Mouse (Mus musculus) megakaryocyte progenitor cell, adult 5-6 weeks (primary cell): ENCODE measurements at regions not wholly inside any gene's neighbourhood (a gene's known extent, or its start where the extent isn't known, plus 50 kb on each side); places are given as distances from the start of the nearest gene placed in this dataset.

ENCODE experiments used
- ATAC-seq: replicated peaks from 2 replicates; pipeline ENCODE4 v1.8.0; 2016; ENCODE audit warnings: mild to moderate bottlenecking, moderate TSS enrichment, inconsistent platforms; ENCODE audit not compliant: poor library complexity

DNA sequence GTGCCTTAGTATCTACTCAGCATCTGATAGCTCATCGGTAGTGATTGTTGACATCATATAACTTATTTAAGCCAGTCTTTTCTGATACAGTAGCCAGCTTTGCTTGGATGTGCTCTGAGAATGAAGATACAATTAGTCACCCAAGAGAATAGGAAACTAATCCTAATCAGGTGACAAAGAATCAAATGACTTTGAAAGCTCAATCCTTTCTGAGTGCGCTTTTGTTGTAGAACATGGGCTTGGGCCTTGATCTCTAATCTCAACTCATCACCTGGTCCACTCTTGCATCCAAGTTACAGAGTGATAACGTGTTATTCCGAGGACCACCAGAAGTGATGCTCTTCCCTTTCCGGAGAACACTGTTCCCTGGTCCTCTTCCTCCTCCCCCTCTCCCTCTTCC lies 86.9 kb upstream of the Cpm start:
- no peak for ATAC-seq

DNA sequence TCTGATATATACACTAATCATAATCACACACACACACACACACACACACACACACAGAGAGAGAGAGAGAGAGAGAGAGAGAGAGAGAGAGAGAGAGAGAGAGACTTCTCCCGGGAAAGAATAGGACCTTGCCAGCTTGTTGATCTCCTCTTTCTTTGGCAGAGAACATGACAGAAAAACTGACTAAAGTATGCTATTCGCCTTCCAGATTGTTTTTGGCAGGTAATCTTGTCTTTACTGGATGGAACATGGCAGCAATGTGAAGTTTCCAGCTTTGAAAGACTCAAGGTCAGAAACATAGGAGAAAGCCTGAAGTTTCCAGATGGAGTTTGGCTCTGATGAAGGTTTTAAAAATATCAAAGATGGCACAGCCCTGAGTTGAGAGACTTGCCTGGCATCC lies 87.8 kb upstream of the Cpm start:
- no peak for ATAC-seq

DNA sequence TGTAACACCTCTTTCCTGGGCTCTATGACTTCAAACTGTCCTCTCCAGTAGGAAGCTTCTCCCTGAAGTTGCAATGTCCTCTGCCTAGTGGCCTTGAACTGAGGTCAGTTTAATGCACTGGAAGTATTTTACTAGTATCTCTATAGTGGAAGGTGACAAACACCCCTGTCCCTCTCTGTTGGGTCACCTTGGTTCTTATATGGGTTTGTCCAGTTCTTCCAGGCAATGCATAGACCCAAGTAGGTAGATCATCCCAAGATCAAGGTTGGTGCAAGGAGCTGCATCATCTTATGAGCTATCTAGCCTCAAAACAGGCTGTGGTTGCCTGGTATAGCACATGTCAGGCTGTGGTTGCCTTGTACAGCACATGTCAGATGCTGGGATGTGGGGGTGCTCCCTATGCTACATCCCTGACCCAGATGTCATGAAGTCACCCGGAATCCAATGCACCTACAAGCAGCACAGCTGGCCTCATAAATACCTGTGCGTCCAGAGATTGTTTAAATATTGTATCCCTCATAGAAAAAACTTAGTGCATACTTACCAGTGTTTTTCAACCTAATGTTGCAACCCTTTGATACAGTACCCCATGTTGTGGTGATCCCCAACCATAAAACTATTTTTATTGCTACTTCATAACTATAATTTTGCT lies 88.4 kb upstream of the Cpm start:
- no peak for ATAC-seq

DNA sequence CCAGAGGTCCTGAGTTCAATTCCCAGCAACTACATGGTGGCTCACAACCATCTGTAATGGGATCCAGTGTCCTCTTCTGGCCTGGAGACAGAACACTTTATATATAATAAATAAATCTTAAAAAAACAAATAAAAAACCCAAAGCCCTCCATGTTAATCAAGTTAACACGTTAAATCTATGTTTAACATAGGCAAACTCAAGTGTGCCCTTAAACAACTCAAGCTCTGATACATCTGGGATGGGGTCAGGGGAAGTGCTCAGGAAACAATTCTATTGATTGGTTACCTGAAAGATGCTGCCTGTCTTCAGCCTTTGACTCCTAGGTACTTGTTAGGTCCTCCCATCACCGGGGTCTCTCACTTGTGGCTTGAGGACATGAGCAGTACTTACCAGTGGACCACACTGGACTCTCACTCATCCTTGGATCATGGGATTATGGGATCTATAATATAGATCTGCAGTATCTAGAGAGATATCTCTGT lies 89.1 kb upstream of the Cpm start:
- no peak for ATAC-seq

DNA sequence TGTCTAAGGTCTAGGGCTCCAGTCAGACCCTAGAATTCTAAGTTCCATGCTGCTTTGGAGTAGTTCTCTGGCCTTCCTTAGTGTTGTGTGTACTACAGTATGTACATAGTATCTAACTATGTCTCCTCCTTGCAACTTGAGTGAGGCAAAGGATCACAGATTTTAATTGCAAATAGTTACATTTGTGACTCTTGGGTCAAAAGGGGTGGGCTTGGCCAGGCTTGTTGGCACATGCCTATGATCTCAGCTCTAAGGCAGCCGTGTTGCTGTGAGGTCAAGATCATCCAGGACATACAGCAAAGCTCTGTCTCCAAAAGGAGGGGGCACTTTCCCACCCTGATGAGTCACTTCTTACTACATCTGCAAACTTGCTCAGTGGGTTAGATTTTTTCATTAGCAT lies 89.8 kb upstream of the Cpm start:
- ATAC-seq, result no peak

DNA sequence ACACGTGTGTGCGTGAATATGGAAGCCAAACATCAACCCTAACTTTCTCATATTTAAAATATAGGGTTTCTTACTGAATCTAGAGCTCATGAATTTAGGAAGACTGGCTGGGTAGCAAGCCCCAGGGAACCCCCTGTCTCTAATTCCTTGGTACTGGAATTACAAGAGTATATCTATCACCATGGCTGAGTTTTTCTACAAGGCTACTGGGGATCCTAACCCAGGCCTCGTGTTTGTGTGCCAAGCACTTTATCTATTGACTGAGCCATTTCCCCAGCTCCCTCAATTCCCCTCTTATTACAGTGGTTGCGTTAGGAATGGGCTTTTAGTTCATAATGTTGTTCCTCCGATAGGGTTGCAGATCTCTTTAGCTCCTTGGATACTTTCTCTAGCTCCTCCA lies 90.6 kb upstream of the Cpm start:
- ATAC-seq, result no peak

DNA sequence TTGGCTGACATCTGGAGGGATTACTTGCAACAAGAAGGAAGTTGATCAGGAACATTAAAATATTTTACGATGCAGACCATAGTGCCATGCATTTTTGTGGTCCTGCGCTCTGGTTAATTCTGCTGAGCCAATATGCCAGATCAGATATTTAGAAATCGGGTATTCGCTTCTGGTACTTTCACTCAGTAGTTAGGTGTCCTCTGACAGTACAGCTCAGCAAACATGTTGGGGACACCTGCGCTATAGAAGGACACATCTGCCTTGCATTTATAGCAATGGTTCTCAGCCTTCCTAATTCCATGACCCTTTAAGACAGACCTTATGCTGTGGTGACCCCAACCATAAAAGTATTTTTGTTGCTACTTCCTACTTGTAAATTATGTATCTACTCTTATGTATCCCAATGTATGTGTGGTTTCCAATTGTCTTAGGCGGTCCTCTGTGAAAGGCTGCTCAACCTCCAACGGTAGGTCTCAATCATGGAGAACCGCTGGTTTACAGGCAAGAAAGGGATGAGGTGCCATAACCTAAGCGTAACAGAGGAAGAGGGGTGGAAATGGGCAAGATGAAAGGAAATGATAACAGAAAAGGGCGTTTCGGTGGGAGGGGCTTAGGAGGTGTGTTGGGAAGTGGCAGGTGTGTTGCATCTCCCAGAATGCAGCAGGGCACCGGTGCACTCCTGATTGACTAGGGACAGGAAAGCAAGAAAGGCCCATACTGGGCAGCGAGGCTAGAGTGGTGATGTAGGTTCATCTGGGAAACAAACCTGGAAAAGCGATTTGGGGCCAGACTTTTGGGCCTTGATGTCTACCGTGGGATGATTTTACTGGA lies 92.3 kb upstream of the Cpm start:
- no peak for ATAC-seq

DNA sequence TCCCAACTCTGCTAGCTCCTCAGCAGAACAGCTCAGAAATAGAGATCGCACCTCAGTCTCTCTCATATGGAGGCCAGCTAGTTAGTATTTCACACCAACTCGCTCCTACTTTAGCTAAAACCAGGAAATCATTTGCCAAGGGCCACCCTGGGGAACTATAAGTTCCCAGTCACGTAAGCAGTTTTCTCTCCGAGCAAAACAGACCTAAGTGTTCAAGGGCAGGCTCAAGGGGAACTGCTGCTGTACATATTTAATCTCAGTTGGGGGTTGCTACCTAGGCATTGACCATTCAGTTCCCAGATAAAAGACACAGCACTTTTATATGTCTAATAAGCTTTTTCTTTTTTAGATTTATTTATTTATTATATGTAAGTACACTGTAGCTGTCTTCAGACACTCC lies 93.5 kb upstream of the Cpm start:
- ATAC-seq, result no peak

DNA sequence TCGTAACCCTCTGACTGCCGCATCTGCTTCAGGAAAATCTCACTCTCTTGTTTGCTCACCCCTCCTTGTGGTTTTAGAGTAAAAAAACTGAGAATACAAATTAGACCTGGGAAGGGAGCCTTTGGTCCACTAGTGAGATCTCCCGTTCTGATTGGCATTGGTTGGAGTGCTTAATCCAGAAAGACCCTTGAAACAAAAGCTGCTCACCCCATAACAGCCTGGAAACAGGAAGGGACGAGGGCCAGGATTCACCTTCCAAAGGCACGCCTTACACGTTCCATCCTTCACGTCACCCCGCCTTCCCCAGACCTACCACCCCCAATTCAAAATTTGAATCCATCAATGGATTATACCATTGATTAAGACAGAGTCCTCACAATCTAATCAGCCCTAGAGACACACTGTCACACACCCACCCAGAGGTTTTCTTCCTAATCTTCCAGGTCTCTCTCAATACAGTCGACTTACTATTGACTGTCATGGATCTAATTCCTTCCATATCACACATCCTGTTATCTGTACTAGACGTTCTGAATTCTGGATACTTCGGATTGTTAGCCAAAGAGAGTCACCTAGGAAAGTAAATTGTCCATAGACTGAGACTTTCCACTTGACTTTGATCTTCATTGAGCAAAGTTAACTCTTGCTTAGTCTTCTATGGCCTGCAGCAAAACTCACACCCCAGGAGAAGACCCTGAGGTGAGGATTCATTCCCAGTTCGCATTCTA lies 94.1 kb upstream of the Cpm start:
- no peak for ATAC-seq

DNA sequence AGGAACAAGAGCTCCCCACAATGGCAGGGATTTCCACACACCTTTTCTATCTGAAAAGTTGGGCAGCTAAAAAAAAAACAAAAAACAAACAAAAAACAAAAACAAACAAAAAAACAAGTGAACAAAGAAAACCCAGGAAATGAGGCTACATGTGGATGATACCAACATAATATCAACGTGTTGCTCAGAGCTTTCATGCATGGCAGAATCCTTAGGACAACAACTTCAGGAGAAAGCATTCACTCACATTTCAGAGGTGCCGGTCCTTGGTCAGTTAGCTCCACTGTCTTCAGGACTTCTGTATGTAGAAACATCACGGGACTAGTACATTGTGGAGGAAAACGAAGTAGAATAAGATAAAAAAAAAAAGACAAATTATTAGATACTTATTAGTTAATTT lies 94.8 kb upstream of the Cpm start:
- no peak for ATAC-seq

DNA sequence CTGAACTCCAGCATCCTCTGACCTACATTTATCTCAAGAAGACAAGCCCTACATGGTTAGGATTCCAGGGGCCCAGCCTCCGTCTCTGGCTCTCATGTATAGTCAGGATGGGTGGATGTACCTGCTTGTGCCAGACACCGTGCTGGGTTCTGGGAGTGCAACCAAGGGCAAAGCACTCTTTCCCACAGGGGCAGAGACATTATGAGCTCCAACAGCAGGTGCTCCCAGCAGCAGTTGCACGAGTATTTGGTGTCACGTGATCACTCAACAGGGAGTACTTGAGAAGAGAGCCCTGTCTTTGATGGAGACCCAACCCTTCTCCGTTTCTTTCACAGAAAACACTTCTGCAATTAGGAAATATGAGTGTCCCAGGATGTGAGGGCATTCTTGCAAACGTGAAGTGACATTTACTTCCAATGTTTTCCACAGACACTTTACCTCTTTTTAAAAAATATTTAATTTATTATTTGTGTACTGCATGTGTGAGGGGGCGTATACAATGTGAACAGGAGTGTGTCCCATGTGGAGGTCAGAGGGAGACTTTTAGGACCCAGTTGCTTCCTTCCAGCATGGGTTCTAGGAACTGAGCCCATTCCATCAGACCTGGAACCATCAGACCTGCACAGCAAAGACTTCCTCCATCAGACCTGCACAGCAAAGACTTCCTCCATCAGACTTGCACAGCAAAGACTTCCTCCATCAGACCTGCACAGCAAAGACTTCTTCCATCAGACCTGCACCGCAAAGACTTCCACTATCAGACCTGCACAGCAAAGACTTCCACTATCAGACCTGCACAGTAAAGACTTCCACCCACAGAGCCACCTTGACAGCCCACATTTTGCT lies 95.5 kb upstream of the Cpm start:
- ATAC-seq, result no peak

DNA sequence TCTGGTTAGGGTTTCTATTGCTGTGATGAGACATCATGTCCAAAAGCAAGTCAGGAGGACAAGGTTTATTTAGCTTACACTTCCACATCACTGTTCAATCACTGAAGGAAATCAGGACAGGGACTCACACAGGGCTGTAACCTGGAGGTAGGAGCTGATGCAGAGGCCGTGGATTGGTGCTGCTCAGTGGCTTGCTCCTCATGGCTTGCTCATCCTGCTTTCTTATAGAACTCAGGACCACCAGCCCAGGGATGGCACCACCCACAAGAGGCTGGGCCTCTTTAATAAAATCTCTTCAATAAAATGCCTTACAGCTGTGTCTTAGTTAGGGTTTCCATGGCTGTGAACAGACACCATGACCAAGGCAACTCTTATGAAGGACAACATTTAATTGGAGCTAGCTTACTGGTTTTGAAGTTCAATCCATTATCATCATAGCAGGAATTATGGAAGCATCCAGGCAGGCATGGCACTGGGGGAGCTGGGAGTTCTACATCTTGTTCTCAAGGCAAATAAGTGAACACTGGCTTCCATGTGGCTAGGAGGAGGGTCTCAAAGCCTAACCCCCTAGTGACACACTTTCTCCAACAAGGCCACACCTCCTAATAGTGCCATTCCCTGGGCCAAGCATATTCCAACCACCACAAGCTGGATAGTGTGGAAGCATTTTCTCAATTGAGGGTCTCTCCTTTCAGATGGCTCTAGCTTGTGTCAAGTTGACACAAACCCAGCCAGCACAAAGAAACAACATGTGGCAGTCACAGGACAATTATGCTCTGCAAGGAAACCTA lies 96.4 kb upstream of the Cpm start:
- ATAC-seq, result no peak

DNA sequence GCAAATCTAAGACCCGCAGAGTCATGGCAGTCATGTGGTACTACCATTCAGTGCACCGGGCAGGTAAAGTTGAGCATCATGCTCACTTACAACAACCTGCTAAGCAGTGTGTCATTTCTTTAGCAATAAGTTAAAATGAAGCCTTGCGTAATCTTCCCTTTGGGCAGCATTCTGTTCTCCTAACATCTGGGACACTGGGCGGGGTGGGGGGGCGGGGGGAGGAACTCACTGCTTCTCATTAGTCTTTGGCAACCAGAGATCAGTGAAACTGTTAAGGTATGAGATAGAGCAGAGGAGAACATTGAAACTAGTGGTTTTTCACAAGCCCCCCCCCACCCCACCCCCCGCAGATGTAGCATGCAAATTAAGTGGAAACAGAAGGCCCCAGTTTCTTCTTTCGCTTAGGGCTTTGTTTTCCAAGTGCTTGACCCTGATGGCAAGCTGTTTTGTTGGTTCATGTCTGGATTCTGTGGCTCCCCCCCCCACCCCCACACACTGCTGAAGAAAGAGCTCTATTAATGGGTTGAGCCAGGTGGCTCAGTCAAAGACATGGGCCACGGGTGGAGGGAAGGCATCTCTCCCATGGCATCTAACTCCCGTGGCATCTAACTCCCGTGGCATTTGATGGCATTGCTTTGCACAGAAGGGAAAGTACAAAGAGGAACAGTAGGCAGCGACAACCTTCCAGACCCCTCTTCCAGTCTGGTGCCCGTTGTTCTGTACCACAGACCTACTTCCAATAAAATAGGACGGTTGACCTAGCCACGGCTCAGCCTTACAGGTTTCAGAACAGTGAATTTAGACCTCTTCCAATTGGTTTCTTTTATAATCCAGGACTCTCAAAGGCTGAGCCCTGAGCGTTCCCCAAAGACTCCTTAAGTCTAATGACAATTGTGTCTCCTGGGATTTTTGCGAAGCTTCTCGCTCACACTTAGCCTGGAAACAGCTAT lies 97.2 kb upstream of the Cpm start:
- peak; percentile 58 for ATAC-seq

DNA sequence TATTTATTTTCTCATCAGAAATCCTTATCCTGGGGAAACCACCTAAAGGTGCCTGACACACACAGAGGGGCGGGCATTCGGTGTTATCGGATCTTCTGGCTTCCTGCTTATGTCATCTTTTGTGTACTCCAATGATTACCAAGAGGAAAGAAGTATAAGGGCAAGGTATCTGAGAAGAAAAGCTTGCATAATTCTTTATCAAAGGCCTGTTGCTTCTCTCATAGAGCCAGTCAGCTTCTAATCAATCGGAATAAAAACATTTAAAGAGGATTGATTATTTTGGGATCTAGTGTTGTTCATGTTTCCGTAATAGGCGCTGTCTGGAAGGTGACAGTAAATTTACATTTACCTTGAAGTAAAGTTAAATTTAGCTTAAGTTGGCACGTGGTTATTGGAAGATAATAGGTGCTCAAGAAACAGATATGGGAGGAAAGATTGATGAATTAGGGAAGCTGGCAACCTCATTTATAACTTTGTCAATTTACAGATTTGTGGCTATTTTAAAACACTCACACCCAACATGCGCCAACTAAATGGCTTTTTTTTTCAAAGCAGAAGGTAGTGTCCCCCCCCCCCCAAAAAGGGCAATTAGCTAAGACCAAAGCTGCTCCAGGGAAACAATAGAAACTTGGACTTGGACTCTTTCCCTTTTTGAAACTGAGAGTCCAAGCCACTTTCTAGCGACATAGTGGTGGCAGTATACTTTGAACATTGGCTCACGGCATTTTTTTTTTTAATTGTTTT lies 98.3 kb upstream of the Cpm start:
- no peak for ATAC-seq

DNA sequence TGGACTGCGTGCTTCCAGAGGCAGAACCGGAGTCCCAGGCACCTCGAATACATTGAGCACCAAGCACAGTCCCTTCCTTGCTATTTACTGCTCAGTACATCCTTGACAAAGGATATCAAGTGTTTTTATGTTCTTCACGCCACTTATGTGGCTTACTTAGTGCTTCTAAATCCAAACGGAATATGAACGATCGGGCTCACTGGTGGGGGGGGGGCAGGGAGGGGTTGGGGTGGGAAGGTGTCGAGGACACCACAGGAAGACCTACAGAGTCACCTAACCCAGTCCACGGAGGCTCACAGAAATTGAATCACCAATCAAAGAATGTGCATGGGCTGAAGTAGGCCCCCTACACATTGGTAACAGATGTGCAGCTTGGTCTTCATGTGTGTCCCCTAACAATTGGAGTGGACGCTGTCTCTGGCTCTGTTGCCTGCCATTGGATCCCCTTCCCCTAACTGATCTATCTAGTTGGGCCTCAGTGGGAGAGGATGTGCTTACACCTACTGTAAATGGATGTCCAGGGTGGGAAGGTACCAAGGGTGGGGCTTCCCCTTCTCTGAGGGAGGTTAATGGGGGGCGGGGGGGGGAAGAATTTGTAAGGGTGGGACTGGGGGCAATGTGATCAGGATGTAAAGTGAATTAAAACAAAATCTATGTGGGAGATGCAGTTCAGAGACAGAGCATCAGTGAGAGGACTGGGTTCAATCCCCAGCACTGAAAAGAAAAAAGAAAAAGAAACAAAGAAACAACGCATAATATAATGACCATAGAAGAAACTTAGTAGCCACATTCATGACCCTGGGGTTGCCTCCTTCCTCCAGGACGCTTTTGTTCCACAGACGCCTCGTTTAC lies 99.1 kb upstream of the Cpm start:
- ATAC-seq, result no peak

DNA sequence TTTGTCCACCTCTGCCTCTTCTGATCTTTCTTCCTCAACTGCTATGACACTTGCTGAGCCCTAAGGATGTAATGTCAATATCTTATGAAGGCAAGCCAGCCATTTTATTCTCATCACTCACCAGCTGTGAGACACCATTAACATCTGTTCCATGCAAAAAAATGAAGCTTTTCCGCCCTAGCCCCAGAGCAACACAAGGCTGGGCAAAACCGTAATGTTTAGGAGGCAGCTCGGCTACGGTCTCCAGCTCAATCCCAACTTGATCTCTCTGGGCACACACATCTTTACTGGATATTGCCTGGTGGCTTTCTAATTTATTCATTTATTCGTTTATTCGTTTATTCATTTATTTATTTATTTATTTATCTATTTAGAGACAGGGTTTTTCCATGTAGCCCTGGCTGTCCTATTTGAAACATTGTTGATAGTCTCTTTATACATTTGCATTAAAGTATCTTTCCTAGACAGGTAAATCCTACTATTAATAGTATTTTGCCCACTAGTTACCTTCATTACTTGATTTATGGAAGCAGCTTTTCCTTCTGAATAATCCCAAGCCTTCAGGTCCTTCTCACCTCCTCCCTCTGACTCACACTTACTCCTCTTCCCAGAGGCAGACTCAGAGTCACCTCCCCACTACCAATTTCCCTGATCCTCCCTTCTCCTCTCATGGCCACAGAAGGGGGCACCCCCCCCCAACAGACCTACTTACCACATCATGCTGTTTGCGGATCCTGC lies 99.9 kb upstream of the Cpm start:
- ATAC-seq, result no peak
